Mouse (Mus musculus) lung, embryonic 14.5 days (tissue): Measurements from ENCODE around the gene Oxct2b. TPM values are rescaled to one million over a fixed set of nuclear protein-coding genes. Genes with fewer than 3 reads are reported as not detected.
A peak's percentile ranks its signal among the peaks of the same experiment; 100 is the strongest.
"Not testable (repeated sequence)": the region's sequence is repeated elsewhere in the genome, so short reads cannot be mapped to it uniquely, and the experiment has no call there.

Experiments used
- ATAC-seq: fragments of 200-750 bp; cut with Nextera tagmentation; 2 replicates; pipeline ENCODE4 v1.8.0; 2017; ENCODE audit warnings: mild to moderate bottlenecking, moderate TSS enrichment, moderate library complexity; ENCODE audit not compliant: insufficient read depth
- DNase-seq: peaks from one replicate; pipeline ENCODE4 v3.0.0-alpha.2; 2015
- H3K27ac ChIP-seq: fragments of 300-500 bp; sonication (generic); 2 replicates; pipeline ENCODE4 v1.5.1; 2014; ENCODE audit warnings: low read depth, mild to moderate bottlenecking, moderate library complexity
- H3K27me3 ChIP-seq: fragments of 300-500 bp; sonication (generic); 2 replicates; pipeline ENCODE4 v1.6.1; 2014; ENCODE audit warnings: low read length, control low read depth; ENCODE audit not compliant: insufficient read depth
- H3K36me3 ChIP-seq: fragments of 300-500 bp; sonication (generic); 2 replicates; pipeline ENCODE4 v1.6.1; 2014; ENCODE audit warnings: control low read depth; ENCODE audit not compliant: insufficient read depth
- H3K4me1 ChIP-seq: fragments of 300-500 bp; sonication (generic); 2 replicates; pipeline ENCODE4 v1.6.1; 2014; ENCODE audit warnings: antibody characterized with exemption, control low read depth; ENCODE audit not compliant: insufficient read depth
- H3K4me2 ChIP-seq: fragments of 300-500 bp; sonication (generic); 2 replicates; pipeline ENCODE4 v1.6.1; 2014; ENCODE audit warnings: mild to moderate bottlenecking
- H3K4me3 ChIP-seq: fragments of 300-500 bp; sonication (generic); 2 replicates; pipeline ENCODE4 v1.5.1; 2014; ENCODE audit warnings: low read depth, low read length
- H3K9ac ChIP-seq: fragments of 300-500 bp; sonication (generic); 2 replicates; pipeline ENCODE4 v1.6.1; 2014
- H3K9me3 ChIP-seq: fragments of 300-500 bp; sonication (generic); 2 replicates; pipeline ENCODE4 v1.6.1; 2016; ENCODE audit warnings: low read depth, low read length, control low read depth
- CTCF ChIP-seq: IDR thresholded peaks from 2 replicates; pipeline ENCODE4 v1.5.1; 2016; ENCODE audit warnings: antibody characterized with exemption, low read depth
- WGBS: fragments of 180-500 bp; shearing (Covaris S2); extraction: QIAGEN DNeasy Blood & Tissue Kit; methylation state at CpG from one replicate; pipeline ENCODE4 v1.1.7; 2014; 5-methylcytosine and 5-hydroxymethylcytosine counted together
- polyA plus RNA-seq: library from polyadenylated mRNA; unstranded; fragments of >200 nt; fragmentation: Nextera tagmentation; extraction: Ambion mirVana; gene quantifications from 2 replicates; pipeline ENCODE4 v1.2.1, GENCODE M21; 2014

Oxct2b gene
- polyA plus RNA-seq, 1 experiment from 2014 or later = not detected

DNA sequence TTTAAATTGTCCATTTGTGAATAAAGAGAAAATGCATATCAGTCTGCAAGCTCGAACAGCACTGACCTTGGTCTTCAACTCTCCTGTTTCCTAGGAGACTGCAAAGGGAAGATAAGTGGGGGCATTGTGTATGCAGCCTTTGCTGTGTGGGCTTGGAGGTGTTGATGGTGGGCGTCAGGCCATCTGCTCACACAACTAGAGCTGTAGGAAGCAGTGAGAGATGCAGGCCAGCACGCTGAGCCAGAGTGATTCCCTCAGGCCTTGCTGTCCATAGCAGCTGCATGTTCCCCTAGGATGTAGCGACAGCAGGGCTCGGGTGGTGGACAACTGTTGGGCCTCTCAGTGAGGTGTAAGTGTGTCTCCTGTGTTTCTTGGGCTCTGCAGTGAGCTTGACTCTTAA, 36.9 kb downstream of the Oxct2b start:
- Histone ChIP-seq H3K36me3 (no peaks in the 10 kb centered on the region), H3K4me2 (no peak overlapping the region), H3K4me3 (no peak overlapping the region), H3K27ac (no peak overlapping the region), H3K9me3 (no peaks in the 10 kb centered on the region), H3K9ac (no peak overlapping the region), H3K27me3 (no peaks in the 10 kb centered on the region), H3K4me1 (no peaks in the 10 kb centered on the region)
- no peak for TF ChIP-seq CTCF
- 36% methylated on average over 5 of the region's 5 CpGs for WGBS
- ATAC-seq (no peak), DNase-seq (no peak)

DNA sequence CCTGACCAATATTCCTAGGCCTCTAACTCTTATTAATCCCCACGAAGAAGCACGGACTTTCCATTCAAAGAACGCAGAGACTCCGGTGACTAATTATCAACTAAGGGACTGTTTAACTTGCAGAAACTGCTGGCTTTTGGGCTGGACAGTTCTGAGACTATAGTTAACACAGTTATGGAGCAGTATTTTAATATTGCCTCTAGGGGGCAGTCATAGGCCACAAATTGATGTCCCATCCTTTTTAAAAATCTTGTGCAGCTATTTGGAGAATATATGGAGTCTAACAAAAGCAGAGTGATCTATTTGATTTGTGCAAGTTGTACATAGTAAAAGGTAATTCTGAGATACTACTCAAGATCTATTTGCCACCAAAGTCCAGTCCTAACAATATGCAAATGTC, 38.9 kb downstream of the Oxct2b start:
- Histone ChIP-seq H3K9me3 (no peaks in the 10 kb centered on the region), H3K9ac (no peak overlapping the region), H3K4me3 (no peak overlapping the region), H3K36me3 (no peaks in the 10 kb centered on the region), H3K4me1 (no peaks in the 10 kb centered on the region), H3K4me2 (no peak overlapping the region), H3K27ac (no peak overlapping the region), H3K27me3 (no peaks in the 10 kb centered on the region)
- TF ChIP-seq CTCF = peak; percentile 63
- DNase-seq (peak; percentile 84), ATAC-seq (no peak)
- WGBS = 21% methylated on average over 4 of the region's 4 CpGs

DNA sequence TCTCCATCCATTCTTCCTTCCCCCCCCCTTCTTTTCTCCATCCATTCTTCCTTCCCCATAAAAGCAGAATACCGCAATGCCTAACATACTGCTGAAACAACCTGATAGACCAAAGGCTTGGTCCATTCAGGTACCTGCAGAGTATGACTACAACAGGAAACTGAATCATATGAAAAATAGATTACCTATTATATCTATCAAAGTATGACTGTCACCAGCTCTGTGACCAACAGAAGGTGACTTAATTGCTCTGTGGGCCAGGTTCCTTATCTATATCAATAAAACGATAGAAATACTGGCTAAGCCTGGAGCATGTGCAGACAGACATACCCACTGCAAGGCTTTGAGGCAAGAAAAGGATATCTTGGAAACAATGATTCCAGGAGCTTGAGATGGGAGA, 39.4 kb downstream of the Oxct2b start:
- Histone ChIP-seq H3K9ac (no peak overlapping the region), H3K36me3 (no peaks in the 10 kb centered on the region), H3K27ac (no peak overlapping the region), H3K27me3 (no peaks in the 10 kb centered on the region), H3K4me1 (no peaks in the 10 kb centered on the region), H3K4me3 (no peak overlapping the region), H3K9me3 (no peaks in the 10 kb centered on the region), H3K4me2 (no peak overlapping the region)
- DNase-seq (no peak), ATAC-seq (no peak)
- WGBS = 56% methylated on average over 2 of the region's 2 CpGs
- TF ChIP-seq CTCF = no peak

DNA sequence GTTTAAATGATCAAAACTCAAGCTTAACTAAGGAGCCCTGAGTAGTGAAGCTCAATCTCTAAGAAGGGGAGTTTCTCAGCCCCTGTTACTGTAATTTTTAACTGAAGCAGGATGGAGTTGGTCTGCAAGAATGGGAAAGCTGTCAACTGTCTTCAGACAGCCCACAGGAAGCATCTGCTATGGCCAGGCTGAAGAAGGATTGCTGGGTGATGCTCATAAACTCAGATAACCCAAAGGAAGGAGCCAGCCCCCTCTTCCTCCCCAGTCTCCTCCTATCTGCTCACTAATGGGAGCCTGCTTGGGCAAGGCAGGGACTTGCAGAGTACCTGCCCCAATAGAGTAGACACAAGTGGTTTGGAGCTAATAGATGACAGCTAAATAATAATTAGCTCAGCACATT, 39.8 kb downstream of the Oxct2b start:
- H3K27ac ChIP-seq = no peak overlapping the region
- no peak overlapping the region for H3K4me3 ChIP-seq
- no peak for ATAC-seq
- H3K9me3 ChIP-seq = no peaks in the 10 kb centered on the region
- no peaks in the 10 kb centered on the region for H3K27me3 ChIP-seq
- DNase-seq = no peak
- no peak overlapping the region for H3K9ac ChIP-seq
- no peaks in the 10 kb centered on the region for H3K36me3 ChIP-seq
- no peak for TF ChIP-seq CTCF
- H3K4me1 ChIP-seq = no peaks in the 10 kb centered on the region
- H3K4me2 ChIP-seq = no peak overlapping the region

DNA sequence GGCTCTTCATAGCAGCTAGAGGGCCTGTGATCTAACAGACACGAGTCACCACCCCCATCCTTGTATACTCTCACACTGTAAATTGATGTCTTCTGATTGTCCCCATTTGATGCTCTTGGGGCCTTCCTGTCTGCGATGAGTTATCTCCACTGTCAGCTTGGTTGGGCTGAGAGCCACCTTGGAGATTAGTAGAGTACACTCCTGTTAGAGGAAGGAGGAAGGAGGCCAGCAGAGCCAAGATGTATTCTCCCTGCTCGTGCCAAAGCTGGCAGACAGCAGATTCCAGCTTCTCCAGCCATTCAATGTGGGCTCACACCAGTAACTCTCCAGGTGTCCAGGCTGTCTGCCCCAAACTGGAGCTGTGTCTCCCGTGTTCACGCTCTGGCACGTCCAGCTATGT, 44.5 kb downstream of the Oxct2b start:
- Histone ChIP-seq H3K4me1 (no peaks in the 10 kb centered on the region), H3K9ac (no peak overlapping the region), H3K27ac (no peak overlapping the region), H3K36me3 (no peaks in the 10 kb centered on the region), H3K27me3 (no peaks in the 10 kb centered on the region), H3K4me3 (no peak overlapping the region), H3K4me2 (no peak overlapping the region), H3K9me3 (no peaks in the 10 kb centered on the region)
- 67% methylated on average over 6 of the region's 6 CpGs for WGBS
- no peak for DNase-seq
- no peak for TF ChIP-seq CTCF
- ATAC-seq = no peak

DNA sequence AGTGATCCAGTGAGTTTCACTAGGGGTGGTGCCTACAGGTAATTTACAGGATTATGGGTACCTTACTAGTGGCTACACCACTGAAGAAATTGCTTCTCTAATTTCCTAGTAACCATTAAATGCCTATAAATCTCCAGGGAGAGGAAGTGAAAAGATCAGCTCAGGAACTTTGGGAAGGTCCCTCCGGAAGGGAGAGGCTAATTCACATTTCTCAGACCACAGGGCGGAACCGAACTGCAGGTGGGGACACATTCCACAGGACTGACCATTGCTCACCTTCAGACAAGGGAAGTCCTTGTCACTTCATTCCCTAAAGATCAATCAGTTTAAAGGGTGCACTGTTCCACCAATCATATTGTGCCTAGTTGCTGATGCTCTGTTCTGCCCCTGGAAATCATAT, 45.2 kb downstream of the Oxct2b start:
- not testable (repeated sequence) for H3K36me3 ChIP-seq, H3K9me3 ChIP-seq, DNase-seq, ATAC-seq, H3K9ac ChIP-seq, H3K4me1 ChIP-seq, H3K4me3 ChIP-seq, H3K27ac ChIP-seq, H3K27me3 ChIP-seq, H3K4me2 ChIP-seq
- WGBS = 80% methylated on average over 3 of the region's 3 CpGs

DNA sequence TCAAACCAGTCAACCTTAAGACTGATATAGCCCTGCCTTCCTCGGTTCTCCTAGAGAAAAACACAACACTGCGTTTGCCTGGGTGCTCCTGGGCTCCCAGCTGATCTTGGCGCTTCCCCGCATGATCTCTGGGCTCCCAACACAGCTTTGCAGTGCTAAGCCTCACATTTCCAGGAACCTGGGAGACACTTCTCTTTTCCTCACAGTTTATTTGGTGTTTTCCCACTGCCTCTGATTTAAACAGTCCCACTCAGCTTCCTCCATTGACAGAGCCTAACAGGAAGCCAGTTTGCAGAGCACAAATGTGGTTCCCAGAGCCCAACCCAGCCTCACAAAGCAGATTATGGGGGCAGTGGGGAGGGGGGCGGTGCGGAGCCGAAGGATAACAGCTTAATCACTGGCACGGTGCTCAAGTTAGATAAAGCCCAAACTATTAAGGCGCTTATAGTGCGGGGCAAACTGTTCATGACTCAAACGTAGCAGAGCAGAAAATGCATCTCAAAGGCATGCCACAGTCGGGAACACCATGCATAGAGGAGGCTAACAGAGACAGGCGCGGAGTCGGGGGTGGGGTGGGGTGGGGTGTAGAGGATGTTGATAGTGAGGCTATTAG, 46.3 kb downstream of the Oxct2b start:
- Histone ChIP-seq H3K36me3 (no peaks in the 10 kb centered on the region), H3K27ac (no peak overlapping the region), H3K4me3 (no peak overlapping the region), H3K4me1 (no peaks in the 10 kb centered on the region), H3K9me3 (no peaks in the 10 kb centered on the region), H3K4me2 (peak overlapping the region; percentile 27; the same call in 1 of the 2 replicates), H3K27me3 (no peaks in the 10 kb centered on the region), H3K9ac (no peak overlapping the region)
- DNase-seq (peak; percentile 5), ATAC-seq (no peak)
- WGBS = 12% methylated on average over 15 of the region's 15 CpGs
- no peak for TF ChIP-seq CTCF

DNA sequence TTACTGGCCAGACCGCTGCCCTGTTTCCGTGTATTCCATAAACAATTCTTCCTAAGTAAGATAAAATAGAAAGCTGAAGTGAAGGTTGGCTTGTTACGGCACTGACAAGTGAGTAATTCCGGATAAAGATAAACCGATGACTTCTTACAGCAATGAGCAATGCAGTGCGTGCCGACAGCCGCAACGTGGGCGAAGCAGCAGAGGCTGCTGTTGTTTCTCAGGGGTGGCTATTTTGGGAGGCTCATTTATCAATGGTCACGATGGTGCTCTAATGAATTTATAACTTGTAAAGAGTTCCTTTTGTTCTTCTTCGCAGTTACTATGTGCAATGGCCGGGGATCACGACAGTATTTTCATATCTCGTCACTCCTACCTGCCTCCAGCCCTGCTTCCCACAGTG, 48.1 kb downstream of the Oxct2b start:
- Histone ChIP-seq H3K9ac (no peak overlapping the region), H3K9me3 (no peaks in the 10 kb centered on the region), H3K36me3 (no peaks in the 10 kb centered on the region), H3K4me3 (no peak overlapping the region), H3K4me2 (no peak overlapping the region), H3K4me1 (no peaks in the 10 kb centered on the region), H3K27me3 (no peaks in the 10 kb centered on the region), H3K27ac (no peak overlapping the region)
- WGBS = 58% methylated on average over 15 of the region's 15 CpGs
- no peak for TF ChIP-seq CTCF
- DNase-seq (no peak), ATAC-seq (no peak)

Other genes with a start within 250 kb of the Oxct2b start
- gene Cap1, start 230.2 kb upstream of the Oxct2b start, polyA plus RNA-seq = 79.9 and 80.6 TPM in 2 replicates
- 1.1 and 1.4 TPM in 2 replicates for gene Mfsd2a, start 155.1 kb upstream of the Oxct2b start, polyA plus RNA-seq
- 15.2 and 16.5 TPM in 2 replicates for gene Mycl, start 120.6 kb upstream of the Oxct2b start, polyA plus RNA-seq
- gene Trit1, start 99.7 kb upstream of the Oxct2b start, polyA plus RNA-seq = 16.4 and 20.9 TPM in 2 replicates
- gene Bmp8b, start 11.1 kb upstream of the Oxct2b start, polyA plus RNA-seq = 0.70 and 0.79 TPM in 2 replicates
- gene Ppie, start 23.7 kb downstream of the Oxct2b start, polyA plus RNA-seq = 109 and 110 TPM in 2 replicates
- gene Hpcal4, start 67.0 kb downstream of the Oxct2b start, polyA plus RNA-seq = 0.23 and 0.37 TPM in 2 replicates
- 0.20 TPM in 1 of 2 replicates, not detected in the other for gene Nt5c1a, start 85.2 kb downstream of the Oxct2b start, polyA plus RNA-seq
- gene Heyl, start 117.3 kb downstream of the Oxct2b start, polyA plus RNA-seq = 34.9 and 36.9 TPM in 2 replicates
- 46.1 and 50.0 TPM in 2 replicates for gene Pabpc4, start 146.1 kb downstream of the Oxct2b start, polyA plus RNA-seq
- gene Oxct2a, start 207.4 kb downstream of the Oxct2b start, polyA plus RNA-seq = not detected in 2 replicates
- 0.11 and 0.30 TPM in 2 replicates for gene Bmp8a, start 227.0 kb downstream of the Oxct2b start, polyA plus RNA-seq